Mouse (Mus musculus): Measurements from ENCODE around the gene Scn7a. TPM values are rescaled to one million over a fixed set of nuclear protein-coding genes. Genes with fewer than 3 reads are reported as not detected.
A peak's percentile ranks its signal among the peaks of the same experiment; 100 is the strongest.

Scn7a gene
- 0.03 TPM in 2 replicates for polyA plus RNA-seq (2015; fragmentation: Nextera tagmentation; extraction: Ambion mirVana)

DNA sequence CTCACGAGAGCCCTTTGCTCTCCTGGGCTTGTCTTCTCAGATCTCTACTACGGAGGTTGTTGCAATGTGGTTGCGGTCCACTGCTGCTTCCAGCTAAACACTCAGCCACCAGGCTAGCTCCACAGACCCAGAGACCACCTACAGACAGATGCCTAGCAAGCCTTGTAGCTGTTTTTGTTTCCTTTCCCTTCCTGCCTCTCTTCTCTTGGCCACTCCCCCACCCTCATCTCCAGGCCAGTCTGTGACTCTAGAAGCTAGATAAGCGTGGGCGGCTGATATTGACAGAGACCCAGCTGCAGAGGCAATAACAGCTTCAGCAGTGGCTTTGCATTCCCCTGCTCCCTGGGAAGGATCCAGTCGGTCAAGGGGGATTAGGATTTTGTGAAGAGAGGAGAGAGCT lies at the start of gene Scn7a:
Scn7a (minus strand) TSS at position 150 of the 400 bp plus-strand sequence.
- H3K36me3 ChIP-seq (ENCODE audit: poor library complexity, severe bottlenecking) = no peaks in the 10 kb centered on the region
- H3K9ac ChIP-seq = no peak within 1 kb of the TSS
- WGBS = 43% methylated on average over 6 of the region's 6 CpGs
- ATAC-seq = no peak
- no peaks in the 10 kb centered on the region for H3K27me3 ChIP-seq
- no peak within 1 kb of the TSS for H3K27ac ChIP-seq
- no peak within 1 kb of the TSS for H3K4me3 ChIP-seq
- no peaks in the 10 kb centered on the region for H3K9me3 ChIP-seq (replicated peaks)
- no peak within 1 kb of the TSS for H3K4me2 ChIP-seq
- no peaks in the 10 kb centered on the region for H3K4me1 ChIP-seq

DNA sequence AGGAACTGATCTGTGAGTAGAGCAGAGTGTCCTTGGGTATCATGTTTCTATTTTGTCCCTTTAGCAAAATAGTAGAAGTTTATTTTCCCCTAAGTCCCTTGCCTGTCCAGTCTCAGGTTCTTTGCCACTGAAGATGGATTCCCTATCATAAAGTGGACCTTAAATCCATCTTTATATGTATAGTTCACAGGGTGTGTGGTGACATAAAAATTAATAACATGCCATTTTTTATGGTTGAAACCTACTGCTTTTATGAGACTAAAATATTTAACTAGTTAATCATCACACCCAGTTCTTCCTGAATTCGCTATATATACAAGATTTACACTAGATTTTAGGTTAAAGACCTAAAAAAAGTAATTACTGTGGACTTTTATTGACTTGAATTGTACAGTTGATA lies 43.0 kb upstream of the Scn7a start:
- WGBS = 75% methylated on average over 1 of the region's 1 CpGs
- H3K27me3 ChIP-seq = no peaks in the 10 kb centered on the region
- no peak overlapping the region for H3K4me3 ChIP-seq

DNA sequence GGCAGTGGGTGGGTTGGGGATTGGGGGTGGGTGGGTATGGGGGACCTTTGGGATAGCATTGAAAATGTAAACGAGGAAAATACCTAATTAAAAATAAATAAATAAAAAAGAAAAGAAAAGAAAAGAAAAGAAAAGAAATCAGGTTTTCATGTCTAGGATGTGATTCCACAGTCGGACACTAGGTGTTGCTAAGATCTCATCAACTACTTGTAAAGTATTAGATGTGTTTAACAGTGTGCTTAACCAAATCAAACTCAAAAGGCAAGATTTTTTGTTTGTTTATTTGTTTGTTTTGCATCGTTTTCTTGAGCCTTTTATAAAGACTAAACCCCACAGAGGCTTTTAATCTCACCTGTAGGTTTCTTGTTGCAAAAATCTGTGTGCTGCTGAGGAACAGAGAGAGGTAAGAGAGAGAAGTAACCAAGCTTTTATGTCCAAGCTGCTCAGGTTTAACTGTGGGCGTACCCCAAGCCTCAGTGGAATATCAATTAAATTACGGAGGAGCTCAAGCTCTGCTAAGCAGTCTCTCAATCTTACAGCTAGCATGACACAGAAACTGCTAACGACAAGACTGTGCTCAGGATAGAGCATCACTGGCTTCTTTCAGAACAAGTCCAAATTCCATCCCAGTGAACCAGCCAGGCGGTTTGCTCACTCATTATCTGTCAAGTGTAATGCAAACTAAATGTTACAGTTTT lies 35.3 kb upstream of the Scn7a start:
- Histone ChIP-seq H3K27ac (no peak overlapping the region), H3K36me3 (ENCODE audit: poor library complexity, severe bottlenecking) (no peaks in the 10 kb centered on the region), H3K27me3 (no peaks in the 10 kb centered on the region), H3K9me3 (replicated peaks) (no peaks in the 10 kb centered on the region), H3K4me3 (no peak overlapping the region), H3K9ac (no peak overlapping the region), H3K4me2 (no peak overlapping the region), H3K4me1 (no peaks in the 10 kb centered on the region)
- WGBS = 32% methylated on average over 7 of the region's 7 CpGs
- peak; percentile 71; the same call in 1 of the 2 replicates for ATAC-seq

More for the DNA sequence above, 43.0 kb upstream of the Scn7a start:
- no peaks in the 10 kb centered on the region for H3K4me1 ChIP-seq
- H3K9me3 ChIP-seq (replicated peaks) = no peaks in the 10 kb centered on the region
- H3K27ac ChIP-seq = no peak overlapping the region
- no peaks in the 10 kb centered on the region for H3K36me3 ChIP-seq (ENCODE audit: poor library complexity, severe bottlenecking)
- H3K9ac ChIP-seq = no peak overlapping the region
- no peak for ATAC-seq
- H3K4me2 ChIP-seq = no peak overlapping the region

DNA sequence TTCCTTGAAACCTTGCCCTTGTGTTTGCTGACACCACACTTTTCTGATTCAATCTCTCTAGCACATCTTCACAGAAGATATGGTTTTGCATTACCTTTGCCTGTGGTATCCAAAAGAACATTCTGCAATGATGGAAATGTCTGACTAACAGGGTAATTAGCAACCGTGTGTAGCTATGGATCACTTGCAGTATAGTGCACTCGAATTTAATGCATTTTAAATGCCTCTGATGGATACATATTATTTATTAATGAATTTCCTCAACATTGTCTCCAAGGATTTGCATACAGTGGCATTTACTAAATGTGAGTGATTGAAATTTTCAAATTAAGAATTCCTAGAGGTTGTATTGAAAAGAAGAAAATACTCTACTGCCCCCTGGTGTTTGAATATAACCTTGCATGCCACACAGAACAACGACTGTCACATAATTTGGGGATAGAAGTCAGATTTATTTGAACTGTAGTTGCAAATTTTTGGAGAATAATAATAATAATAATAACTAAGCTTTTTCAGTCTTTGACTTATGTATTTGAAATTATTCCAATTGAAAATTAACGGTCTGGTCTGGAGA lies 15.0 kb upstream of the Scn7a start:
- H3K4me3 ChIP-seq = no peak overlapping the region
- H3K4me1 ChIP-seq = no peaks in the 10 kb centered on the region
- no peaks in the 10 kb centered on the region for H3K27me3 ChIP-seq
- no peak overlapping the region for H3K4me2 ChIP-seq
- H3K9me3 ChIP-seq (replicated peaks) = no peaks in the 10 kb centered on the region
- no peak for ATAC-seq
- no peak overlapping the region for H3K9ac ChIP-seq
- 43% methylated on average over 4 of the region's 4 CpGs for WGBS
- H3K27ac ChIP-seq = no peak overlapping the region
- no peaks in the 10 kb centered on the region for H3K36me3 ChIP-seq (ENCODE audit: poor library complexity, severe bottlenecking)

DNA sequence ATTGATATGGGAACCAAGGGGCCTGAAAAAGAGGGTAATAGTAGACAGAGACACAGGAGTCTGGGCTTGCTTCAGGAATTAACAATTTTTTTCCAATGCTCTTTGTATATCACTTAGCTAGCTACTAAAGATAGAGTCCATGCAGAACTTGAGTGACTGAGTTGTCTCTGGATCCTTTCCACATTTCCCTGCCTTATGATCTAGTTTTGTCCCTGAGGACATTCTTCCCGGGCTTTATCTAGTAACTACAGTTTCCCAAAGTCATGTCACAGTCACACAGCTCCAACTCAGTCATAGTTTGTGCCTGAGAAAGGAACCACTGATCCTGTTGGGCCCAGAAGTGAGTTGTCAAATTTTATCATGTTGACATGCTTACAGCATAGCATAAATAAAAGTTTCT lies 12.8 kb upstream of the Scn7a start:
- Histone ChIP-seq H3K4me2 (no peak overlapping the region), H3K4me3 (no peak overlapping the region), H3K27me3 (no peaks in the 10 kb centered on the region), H3K9me3 (replicated peaks) (no peaks in the 10 kb centered on the region), H3K4me1 (no peaks in the 10 kb centered on the region), H3K27ac (no peak overlapping the region), H3K9ac (no peak overlapping the region), H3K36me3 (ENCODE audit: poor library complexity, severe bottlenecking) (no peaks in the 10 kb centered on the region)
- WGBS = 83% methylated on average over 1 of the region's 1 CpGs
- ATAC-seq = no peak

DNA sequence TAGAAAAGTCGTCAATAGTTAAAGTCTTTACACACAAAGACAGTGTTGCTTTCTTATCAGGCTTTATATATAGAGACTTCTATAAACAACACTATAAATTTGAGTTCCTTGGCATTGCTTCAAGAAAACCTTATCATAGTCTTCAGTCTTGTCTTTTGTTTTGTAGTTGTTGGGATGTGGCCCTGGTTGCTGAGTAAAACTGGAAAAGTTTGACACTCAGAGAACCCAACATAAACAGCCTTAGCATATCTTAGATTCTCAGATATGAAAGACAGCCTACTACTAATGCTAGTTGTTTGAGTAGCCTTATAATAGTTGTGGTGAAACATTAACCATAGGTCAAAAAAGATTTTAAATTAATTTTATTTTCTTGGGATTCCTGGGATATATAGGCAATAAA lies 6.9 kb upstream of the Scn7a start:
- WGBS = 91% methylated on average over 1 of the region's 1 CpGs
- H3K27me3 ChIP-seq = no peaks in the 10 kb centered on the region

DNA sequence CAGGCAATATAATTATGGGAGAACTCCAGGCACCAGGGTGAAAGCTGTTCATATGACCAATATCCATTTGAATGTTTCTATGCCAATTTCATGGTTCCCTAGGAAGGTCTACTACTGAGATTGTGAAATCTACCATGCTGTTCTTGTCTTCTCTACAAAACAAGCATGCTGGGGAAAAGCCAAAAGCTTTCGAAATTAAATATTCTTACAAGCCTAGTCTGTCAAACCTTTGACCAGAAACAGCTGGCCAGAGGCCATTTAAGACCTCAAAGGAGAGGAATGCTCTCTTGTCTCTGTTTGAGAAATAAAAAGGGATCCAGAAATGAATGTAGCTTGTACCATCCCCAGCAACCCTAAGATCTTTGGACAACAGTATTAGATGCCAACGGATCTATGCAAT lies 3.8 kb downstream of the Scn7a start:
- Histone ChIP-seq H3K36me3 (ENCODE audit: poor library complexity, severe bottlenecking) (no peaks in the 10 kb centered on the region), H3K27me3 (no peaks in the 10 kb centered on the region), H3K27ac (no peak overlapping the region), H3K4me2 (no peak overlapping the region), H3K4me1 (no peaks in the 10 kb centered on the region), H3K4me3 (no peak overlapping the region), H3K9me3 (replicated peaks) (no peaks in the 10 kb centered on the region), H3K9ac (no peak overlapping the region)
- WGBS = 82% methylated on average over 2 of the region's 2 CpGs
- ATAC-seq = no peak

More for the DNA sequence above, 6.9 kb upstream of the Scn7a start:
- ATAC-seq = no peak
- Histone ChIP-seq H3K36me3 (ENCODE audit: poor library complexity, severe bottlenecking) (no peaks in the 10 kb centered on the region), H3K4me2 (no peak overlapping the region), H3K4me1 (no peaks in the 10 kb centered on the region), H3K9ac (no peak overlapping the region), H3K9me3 (replicated peaks) (no peaks in the 10 kb centered on the region), H3K27ac (no peak overlapping the region), H3K4me3 (no peak overlapping the region)

DNA sequence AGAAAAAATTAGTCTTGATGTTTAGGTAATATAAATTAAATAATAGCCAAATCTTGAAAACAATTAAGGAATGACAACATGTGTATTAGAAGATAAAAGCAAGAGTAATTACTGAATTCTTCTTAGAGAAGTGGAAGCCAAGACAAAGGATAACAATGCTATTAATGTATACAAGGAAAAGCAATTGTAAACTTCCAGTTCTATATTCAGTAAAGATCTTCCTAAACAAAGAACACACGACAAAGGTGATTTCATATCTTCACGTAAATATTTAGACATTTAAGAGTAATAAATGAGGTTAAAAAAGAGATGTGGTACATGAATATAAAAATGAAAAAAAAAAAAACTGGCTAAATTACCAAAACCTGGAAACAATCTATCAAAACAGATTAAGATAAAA lies 16.7 kb downstream of the Scn7a start:
- Histone ChIP-seq H3K27ac (no peak overlapping the region), H3K4me3 (no peak overlapping the region), H3K9me3 (replicated peaks) (no peaks in the 10 kb centered on the region), H3K4me1 (no peaks in the 10 kb centered on the region), H3K27me3 (no peaks in the 10 kb centered on the region), H3K4me2 (no peak overlapping the region), H3K36me3 (ENCODE audit: poor library complexity, severe bottlenecking) (no peaks in the 10 kb centered on the region), H3K9ac (no peak overlapping the region)
- WGBS = 89% methylated on average over 2 of the region's 2 CpGs
- no peak for ATAC-seq

DNA sequence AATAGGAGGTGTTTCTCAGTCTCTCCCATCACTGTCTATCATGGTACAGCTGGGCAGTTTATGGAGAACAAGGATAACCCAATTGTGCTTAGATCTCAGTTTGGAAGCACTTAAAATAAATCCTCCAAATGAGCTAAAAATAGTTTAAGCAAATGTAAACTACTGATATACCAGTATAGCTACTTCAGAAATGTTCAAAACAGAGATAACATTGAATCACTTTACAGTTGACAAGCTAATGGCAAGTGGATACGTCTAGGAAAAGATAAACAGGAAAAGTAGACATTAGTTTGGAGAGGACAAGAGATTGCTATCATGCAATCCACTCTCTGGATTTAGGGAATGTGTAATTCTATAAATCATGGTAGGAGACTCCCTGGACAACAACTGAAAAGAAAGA lies 19.5 kb downstream of the Scn7a start:
- Histone ChIP-seq H3K27ac (no peak overlapping the region), H3K4me1 (no peaks in the 10 kb centered on the region), H3K27me3 (no peaks in the 10 kb centered on the region), H3K36me3 (ENCODE audit: poor library complexity, severe bottlenecking) (no peaks in the 10 kb centered on the region), H3K4me3 (no peak overlapping the region), H3K9me3 (replicated peaks) (no peaks in the 10 kb centered on the region), H3K9ac (no peak overlapping the region), H3K4me2 (no peak overlapping the region)
- no peak for ATAC-seq
- WGBS = 87% methylated on average over 1 of the region's 1 CpGs

DNA sequence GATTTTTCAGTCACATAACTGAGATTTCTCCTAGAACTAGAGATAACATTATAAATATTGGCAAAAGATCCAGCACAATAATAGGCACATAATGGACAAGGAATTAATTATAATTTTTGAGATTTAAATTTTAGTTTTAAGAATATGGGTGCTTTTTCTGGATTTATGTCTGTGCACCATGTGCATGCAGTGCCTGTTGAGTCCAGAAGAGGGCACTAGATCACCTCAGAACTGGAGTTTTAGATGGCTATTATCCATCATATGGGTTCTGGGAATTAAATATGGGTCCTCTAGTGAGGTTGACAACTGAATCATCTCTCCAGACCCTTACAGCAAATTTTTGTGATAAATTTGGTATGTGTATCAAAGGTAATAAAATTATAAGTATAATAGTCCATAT lies 21.8 kb downstream of the Scn7a start:
- H3K27me3 ChIP-seq = no peaks in the 10 kb centered on the region
- H3K4me3 ChIP-seq = no peak overlapping the region
- no peaks in the 10 kb centered on the region for H3K36me3 ChIP-seq (ENCODE audit: poor library complexity, severe bottlenecking)
- H3K9ac ChIP-seq = no peak overlapping the region
- no peak for ATAC-seq
- H3K9me3 ChIP-seq (replicated peaks) = no peaks in the 10 kb centered on the region
- no peaks in the 10 kb centered on the region for H3K4me1 ChIP-seq
- no peak overlapping the region for H3K4me2 ChIP-seq
- H3K27ac ChIP-seq = no peak overlapping the region

DNA sequence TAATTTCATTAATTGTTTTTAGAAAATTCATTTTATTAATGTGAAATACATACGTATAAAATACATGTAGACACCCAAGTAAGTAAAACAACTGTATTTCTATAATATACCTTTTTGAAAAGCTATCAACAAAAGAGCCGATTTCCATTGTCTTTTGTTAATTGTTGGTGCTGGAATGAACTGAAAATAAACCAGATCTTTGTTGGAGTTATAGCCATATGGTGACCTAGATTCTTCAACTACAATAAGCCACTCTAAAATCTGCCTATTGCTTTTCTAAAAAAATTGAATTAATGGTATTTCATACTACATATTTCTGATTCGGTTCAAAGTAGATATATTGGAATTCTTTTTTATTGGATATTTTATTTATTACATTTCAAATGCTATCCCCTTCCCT lies 56.7 kb downstream of the Scn7a start:
- Histone ChIP-seq H3K36me3 (ENCODE audit: poor library complexity, severe bottlenecking) (no peaks in the 10 kb centered on the region), H3K9me3 (replicated peaks) (no peaks in the 10 kb centered on the region), H3K4me1 (no peaks in the 10 kb centered on the region), H3K4me2 (no peak overlapping the region), H3K27ac (no peak overlapping the region), H3K4me3 (no peak overlapping the region), H3K9ac (no peak overlapping the region), H3K27me3 (no peaks in the 10 kb centered on the region)
- WGBS = 91% methylated on average over 3 of the region's 3 CpGs
- ATAC-seq = no peak

DNA sequence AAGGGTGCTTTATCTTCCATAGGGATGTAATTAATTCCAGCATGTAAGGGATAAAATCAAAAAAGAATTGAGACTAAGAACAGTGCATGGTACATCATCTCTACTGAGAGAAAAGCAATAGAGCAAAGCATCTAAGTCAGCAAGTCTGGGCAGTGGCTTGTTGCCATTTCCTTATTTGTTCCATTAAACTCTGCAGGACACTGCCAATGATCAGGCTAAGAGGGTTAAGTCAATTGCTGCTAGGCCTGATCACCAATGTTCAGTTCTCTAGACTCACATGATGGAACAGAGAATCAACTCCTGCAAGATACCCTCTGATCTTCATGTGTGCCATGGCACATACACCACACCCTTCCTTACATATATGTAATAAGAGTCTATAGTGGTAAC lies 57.1 kb downstream of the Scn7a start:
- Histone ChIP-seq H3K4me3 (no peak overlapping the region), H3K4me1 (no peaks in the 10 kb centered on the region), H3K9me3 (replicated peaks) (no peaks in the 10 kb centered on the region), H3K9ac (no peak overlapping the region), H3K27ac (no peak overlapping the region), H3K27me3 (no peaks in the 10 kb centered on the region), H3K4me2 (no peak overlapping the region), H3K36me3 (ENCODE audit: poor library complexity, severe bottlenecking) (no peaks in the 10 kb centered on the region)
- no peak for ATAC-seq

All from forebrain, embryonic 13.5 days (tissue).